Mouse (Mus musculus) mature B cell (primary cell): ENCODE results near the gene Cep89.

Experiments
- in situ Hi-C: fragments of 300-500 bp; cut with MboI; formaldehyde crosslinking; loops from 2 replicates; pipeline ENCODE4 v1.14.3; 2019

The Cep89 gene

GRCm38 (mm10) chr7:35382706-35383353 is 14.0 kb upstream of the Cep89 start:
- in situ Hi-C loops, result no loop called here

GRCm38 (mm10) chr7:35386525-35386952 is 10.3 kb upstream of the Cep89 start:
- in situ Hi-C loops, result no loop called here

GRCm38 (mm10) chr7:35388694-35389093 is 8.1 kb upstream of the Cep89 start:
- in situ Hi-C loops, result no loop called here

- in situ Hi-C loops, result no loop called here
Measured at GRCm38 (mm10) chr7:35392935-35393334, 3.9 kb upstream of the Cep89 start.

GRCm38 (mm10) chr7:35395734-35396456 is 940 bp upstream of the Cep89 start:
- in situ Hi-C loops, result no loop called here

GRCm38 (mm10) chr7:35401169-35401568 is 4.3 kb downstream of the Cep89 start:
- in situ Hi-C loops, result no loop called here

- in situ Hi-C loops, result no loop called here
Measured at GRCm38 (mm10) chr7:35415226-35415625, 18.4 kb downstream of the Cep89 start.

GRCm38 (mm10) chr7:35415801-35416653 is 19.2 kb downstream of the Cep89 start:
- in situ Hi-C loops, result no loop called here

- in situ Hi-C loops, result no loop called here
Measured at GRCm38 (mm10) chr7:35416654-35416948, 19.8 kb downstream of the Cep89 start.

GRCm38 (mm10) chr7:35423071-35423470 is 26.2 kb downstream of the Cep89 start:
- in situ Hi-C loops, result no loop called here

GRCm38 (mm10) chr7:35428146-35428545 is 31.3 kb downstream of the Cep89 start:
- in situ Hi-C loops, result no loop called here

- in situ Hi-C loops, result no loop called here
Measured at GRCm38 (mm10) chr7:35435266-35435665, 38.4 kb downstream of the Cep89 start.

- in situ Hi-C loops, result no loop called here
Measured at GRCm38 (mm10) chr7:35447501-35447900, 50.7 kb downstream of the Cep89 start.

GRCm38 (mm10) chr7:35447996-35448846 is 51.4 kb downstream of the Cep89 start, which contains the start of gene Slc7a9:
Gene Slc7a9 (plus strand): TSS chr7:35448796.
- in situ Hi-C loops, result no loop called here

- in situ Hi-C loops, result no loop called here
Measured at GRCm38 (mm10) chr7:35448867-35449266, 52.0 kb downstream of the Cep89 start.

GRCm38 (mm10) chr7:35456091-35456814 is 59.4 kb downstream of the Cep89 start:
- in situ Hi-C loops, result no loop called here

GRCm38 (mm10) chr7:35460971-35461370 is 64.1 kb downstream of the Cep89 start:
- in situ Hi-C loops, result no loop called here

GRCm38 (mm10) chr7:35465027-35465426 is 68.2 kb downstream of the Cep89 start:
- in situ Hi-C loops, result no loop called here

- in situ Hi-C loops, result no loop called here
Measured at GRCm38 (mm10) chr7:35467856-35468255, 71.0 kb downstream of the Cep89 start.

GRCm38 (mm10) chr7:35470794-35471193 is 74.0 kb downstream of the Cep89 start:
- in situ Hi-C loops, result no loop called here

- in situ Hi-C loops, result no loop called here
Measured at GRCm38 (mm10) chr7:35476457-35476856, 79.6 kb downstream of the Cep89 start.
